Mouse (Mus musculus): ENCODE measurements at regions not wholly inside any gene's neighbourhood (a gene's known extent, or its start where the extent isn't known, plus 50 kb on each side); places are given as distances from the start of the nearest gene placed in this dataset.

- TF ChIP-seq CTCF (IDR thresholded peaks at IDR 0.05; ENCODE audit: low read depth) (no peak), EP300 (IDR thresholded peaks at IDR 0.05; ENCODE audit: low read depth) (no peak)
- H3K4me1 ChIP-seq (ENCODE audit: control insufficient read depth, insufficient read depth): no peaks in the 10 kb centered on the region
- H3K9ac ChIP-seq (replicated peaks; ENCODE audit: low read depth, low read length): no peak overlapping the region
- DNase-seq (ENCODE audit: low spot score) (no peak), ATAC-seq (ENCODE audit: insufficient read depth, low read depth) (no peak)
- H3K4me3 ChIP-seq (ENCODE audit: low read depth, low read length): no peak overlapping the region
- WGBS: 73% methylated on average over 4 of the region's 4 CpGs
- no peak overlapping the region for H3K27ac ChIP-seq (ENCODE audit: low read depth)
- H3K4me2 ChIP-seq (ENCODE audit: low read depth, low read length): no peak overlapping the region
- no peaks in the 10 kb centered on the region for H3K27me3 ChIP-seq (ENCODE audit: control insufficient read depth, insufficient read depth, low read length)
- no peaks in the 10 kb centered on the region for H3K9me3 ChIP-seq (replicated peaks; ENCODE audit: control insufficient read depth, low read length)
- H3K36me3 ChIP-seq (replicated peaks; ENCODE audit: control insufficient read depth, insufficient read depth, low read length): no peaks in the 10 kb centered on the region
These were observed 137.2 kb upstream of the Pnpt1 start for GRCm38 (mm10) chr11:28993270-28993847.

DNA sequence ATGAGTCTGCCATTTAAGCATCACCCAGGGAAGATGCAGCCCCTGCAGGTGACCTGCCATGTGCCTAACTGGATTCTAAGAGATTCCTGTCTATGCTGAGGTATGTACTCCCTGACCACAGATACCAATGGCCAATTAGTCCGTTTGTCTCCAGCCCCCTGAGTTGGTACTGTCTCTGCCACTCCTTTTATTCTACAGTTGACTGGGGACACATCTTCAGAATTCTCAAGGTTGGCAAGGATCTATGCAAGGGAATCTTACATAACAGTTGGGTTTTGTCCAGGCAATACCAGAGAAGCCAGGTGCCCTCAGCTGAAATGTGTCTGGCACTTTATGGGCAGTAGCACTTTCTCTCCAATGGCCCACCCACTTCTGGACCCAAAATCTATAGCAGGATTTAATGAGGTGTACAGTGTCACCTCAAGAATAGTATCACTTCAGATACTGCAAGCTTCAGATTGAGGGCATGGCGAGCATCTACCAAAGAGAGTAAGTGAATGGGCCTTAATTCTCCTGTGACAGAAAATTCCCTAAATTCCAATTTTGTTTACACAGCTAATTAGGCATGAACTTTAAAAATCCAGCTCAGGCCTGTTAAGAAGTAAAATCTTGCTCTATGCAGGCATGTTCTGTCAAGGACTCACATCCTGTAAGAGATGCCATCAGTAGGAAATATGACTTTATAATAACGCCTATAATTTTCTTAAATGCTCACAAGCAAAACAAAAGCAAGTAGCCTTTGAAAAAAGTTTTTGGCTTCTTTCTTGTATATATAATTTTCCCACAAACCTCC is 132.0 kb upstream of the Pnpt1 start:
- DNase-seq (ENCODE audit: low spot score) (no peak), ATAC-seq (ENCODE audit: insufficient read depth, low read depth) (no peak)

GRCm38 (mm10) chr11:28999196-28999595 is 131.3 kb upstream of the Pnpt1 start:
- H3K27me3 ChIP-seq (ENCODE audit: control insufficient read depth, insufficient read depth, low read length): no peaks in the 10 kb centered on the region
- 81% methylated on average over 1 of the region's 1 CpGs for WGBS
- TF ChIP-seq CTCF (IDR thresholded peaks at IDR 0.05; ENCODE audit: low read depth) (no peak), EP300 (IDR thresholded peaks at IDR 0.05; ENCODE audit: low read depth) (no peak)
- DNase-seq (ENCODE audit: low spot score): no peak
- no peak overlapping the region for H3K27ac ChIP-seq (ENCODE audit: low read depth)
- H3K4me1 ChIP-seq (ENCODE audit: control insufficient read depth, insufficient read depth): no peaks in the 10 kb centered on the region
- H3K36me3 ChIP-seq (replicated peaks; ENCODE audit: control insufficient read depth, insufficient read depth, low read length): no peaks in the 10 kb centered on the region
- no peak overlapping the region for H3K4me2 ChIP-seq (ENCODE audit: low read depth, low read length)
- H3K9ac ChIP-seq (replicated peaks; ENCODE audit: low read depth, low read length): no peak overlapping the region
- no peak for ATAC-seq (ENCODE audit: insufficient read depth, low read depth)
- H3K9me3 ChIP-seq (replicated peaks; ENCODE audit: control insufficient read depth, low read length): no peaks in the 10 kb centered on the region
- H3K4me3 ChIP-seq (ENCODE audit: low read depth, low read length): no peak overlapping the region

More for the DNA sequence above, 132.0 kb upstream of the Pnpt1 start:
- Histone ChIP-seq H3K27ac (ENCODE audit: low read depth) (no peak overlapping the region), H3K9me3 (replicated peaks; ENCODE audit: control insufficient read depth, low read length) (no peaks in the 10 kb centered on the region), H3K36me3 (replicated peaks; ENCODE audit: control insufficient read depth, insufficient read depth, low read length) (no peaks in the 10 kb centered on the region), H3K27me3 (ENCODE audit: control insufficient read depth, insufficient read depth, low read length) (no peaks in the 10 kb centered on the region), H3K9ac (replicated peaks; ENCODE audit: low read depth, low read length) (no peak overlapping the region), H3K4me1 (ENCODE audit: control insufficient read depth, insufficient read depth) (no peaks in the 10 kb centered on the region), H3K4me2 (ENCODE audit: low read depth, low read length) (no peak overlapping the region), H3K4me3 (ENCODE audit: low read depth, low read length) (no peak overlapping the region)
- 69% methylated on average over 3 of the region's 3 CpGs for WGBS
- TF ChIP-seq EP300 (IDR thresholded peaks at IDR 0.05; ENCODE audit: low read depth): no peak
- no peak for TF ChIP-seq CTCF (IDR thresholded peaks at IDR 0.05; ENCODE audit: low read depth)

DNA sequence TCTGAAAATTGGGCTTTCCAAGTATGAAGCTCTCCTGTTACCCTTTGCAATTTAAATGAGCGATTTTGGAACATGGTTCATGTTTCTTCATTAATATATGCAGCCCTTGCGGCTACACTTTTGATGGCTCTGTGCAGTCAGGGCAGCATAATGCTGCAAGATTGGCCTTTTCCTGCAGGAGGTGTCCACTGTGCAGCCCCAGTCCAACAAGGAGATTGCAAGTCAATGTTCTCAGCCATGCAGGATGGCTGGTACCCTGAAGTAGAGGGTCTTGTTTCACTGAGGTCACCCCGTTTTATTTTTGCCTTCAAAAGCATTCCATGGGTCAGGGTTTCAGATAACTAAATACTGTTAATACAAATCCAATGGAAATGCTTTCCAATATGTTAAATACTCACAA is 130.9 kb upstream of the Pnpt1 start:
- H3K9me3 ChIP-seq (replicated peaks; ENCODE audit: control insufficient read depth, low read length): no peaks in the 10 kb centered on the region
- H3K4me1 ChIP-seq (ENCODE audit: control insufficient read depth, insufficient read depth): no peaks in the 10 kb centered on the region
- no peak overlapping the region for H3K9ac ChIP-seq (replicated peaks; ENCODE audit: low read depth, low read length)
- no peaks in the 10 kb centered on the region for H3K36me3 ChIP-seq (replicated peaks; ENCODE audit: control insufficient read depth, insufficient read depth, low read length)
- WGBS: 69% methylated on average over 3 of the region's 3 CpGs
- no peaks in the 10 kb centered on the region for H3K27me3 ChIP-seq (ENCODE audit: control insufficient read depth, insufficient read depth, low read length)
- H3K4me2 ChIP-seq (ENCODE audit: low read depth, low read length): no peak overlapping the region
- no peak overlapping the region for H3K4me3 ChIP-seq (ENCODE audit: low read depth, low read length)
- ATAC-seq (ENCODE audit: insufficient read depth, low read depth) (no peak), DNase-seq (ENCODE audit: low spot score) (no peak)
- no peak overlapping the region for H3K27ac ChIP-seq (ENCODE audit: low read depth)
- TF ChIP-seq EP300 (IDR thresholded peaks at IDR 0.05; ENCODE audit: low read depth): no peak
- no peak for TF ChIP-seq CTCF (IDR thresholded peaks at IDR 0.05; ENCODE audit: low read depth)

- WGBS: 68% methylated on average over 2 of the region's 2 CpGs
These were observed 130.3 kb upstream of the Pnpt1 start for GRCm38 (mm10) chr11:29000212-29000611.

More at GRCm38 (mm10) chr11:29000212-29000611, 130.3 kb upstream of the Pnpt1 start:
- ATAC-seq (ENCODE audit: insufficient read depth, low read depth) (no peak), DNase-seq (ENCODE audit: low spot score) (no peak)
- no peak for TF ChIP-seq CTCF (IDR thresholded peaks at IDR 0.05; ENCODE audit: low read depth)
- no peak for TF ChIP-seq EP300 (IDR thresholded peaks at IDR 0.05; ENCODE audit: low read depth)
- H3K27me3 ChIP-seq (ENCODE audit: control insufficient read depth, insufficient read depth, low read length): no peaks in the 10 kb centered on the region
- no peak overlapping the region for H3K9ac ChIP-seq (replicated peaks; ENCODE audit: low read depth, low read length)
- H3K27ac ChIP-seq (ENCODE audit: low read depth): no peak overlapping the region
- H3K36me3 ChIP-seq (replicated peaks; ENCODE audit: control insufficient read depth, insufficient read depth, low read length): no peaks in the 10 kb centered on the region
- H3K4me2 ChIP-seq (ENCODE audit: low read depth, low read length): no peak overlapping the region
- no peak overlapping the region for H3K4me3 ChIP-seq (ENCODE audit: low read depth, low read length)
- H3K4me1 ChIP-seq (ENCODE audit: control insufficient read depth, insufficient read depth): no peaks in the 10 kb centered on the region
- no peaks in the 10 kb centered on the region for H3K9me3 ChIP-seq (replicated peaks; ENCODE audit: control insufficient read depth, low read length)
